Mouse (Mus musculus): Measurements from ENCODE around the gene Comp. TPM values are rescaled to one million over a fixed set of nuclear protein-coding genes. Genes with fewer than 3 reads are reported as not detected.

Gene Comp
- total RNA-seq, 1 experiment, result 1.2 TPM

GRCm38 (mm10) chr8:70374318-70374927, 1.1 kb downstream of the Comp start:
- DNase-seq (ENCODE audit: low read depth, low spot score), result peak; percentile 76
- Histone ChIP-seq H3K9ac (ENCODE audit: insufficient read depth, low read depth, low read length, poor library complexity, severe bottlenecking) (peak overlapping the region; percentile 47), H3K27ac (ENCODE audit: insufficient read depth, low read depth, low read length, poor library complexity, severe bottlenecking) (no peak overlapping the region), H3K9me3 (ENCODE audit: control insufficient read depth, insufficient read depth, low read depth, low read length) (no peaks in the 10 kb centered on the region), H3K4me1 (ENCODE audit: control insufficient read depth in 2 of 2, insufficient read depth in 2 of 2, low read length in 2 of 2, poor library complexity in 1 of 2) (peaks cover 0 to 20% of the 10 kb centered on the region in 2 experiments; a peak in 1 of 4 replicates), H3K36me3 (ENCODE audit: control insufficient read depth, insufficient read depth, low read length, poor library complexity, severe bottlenecking) (no peaks in the 10 kb centered on the region), H3K4me3 (ENCODE audit: insufficient read depth in 1 of 2, low read depth in 1 of 2, low read length in 2 of 2, poor library complexity in 1 of 2, severe bottlenecking in 1 of 2) (peak overlapping the region; percentile 85 to 92)
- in situ Hi-C loops (cut with MboI; ENCODE audit: low sequenced_read_pairs in 2 of 2, unreplicated experiment in 2 of 2), result no loop called here
- TF ChIP-seq ZNF384 (IDR thresholded peaks at IDR 0.05; ENCODE audit: low read depth, low read length), result no peak
- no peak for TF ChIP-seq ZC3H11A (IDR thresholded peaks at IDR 0.05; ENCODE audit: borderline replicate concordance, low read depth, low read length)
- no peak for TF ChIP-seq MAFK (IDR thresholded peaks at IDR 0.05; ENCODE audit: insufficient read depth, low read depth, low read length)
- no peak for TF ChIP-seq CHD2 (IDR thresholded peaks at IDR 0.05; ENCODE audit: low read depth, low read length)
- 0 out of 2 replicates have a peak, but pooled peaks have one; percentile 27 for TF ChIP-seq HCFC1 (IDR thresholded peaks at IDR 0.05; ENCODE audit: borderline replicate concordance, insufficient read depth, low read length)

GRCm38 (mm10) chr8:70375212-70375859, 2.0 kb downstream of the Comp start:
- no peak overlapping the region for H3K27ac ChIP-seq (ENCODE audit: insufficient read depth, low read depth, low read length, poor library complexity, severe bottlenecking)

GRCm38 (mm10) chr8:70376275-70376741, 3.0 kb downstream of the Comp start:
- no peak for DNase-seq (ENCODE audit: low read depth, low spot score)
- Histone ChIP-seq H3K27ac (ENCODE audit: insufficient read depth, low read depth, low read length, poor library complexity, severe bottlenecking) (no peak overlapping the region), H3K9me3 (ENCODE audit: control insufficient read depth, insufficient read depth, low read depth, low read length) (no peaks in the 10 kb centered on the region), H3K4me3 (ENCODE audit: insufficient read depth in 1 of 2, low read depth in 1 of 2, low read length in 2 of 2, poor library complexity in 1 of 2, severe bottlenecking in 1 of 2) (peak overlapping the region; percentile 17 to 26; a peak in 2 of 4 replicates), H3K36me3 (ENCODE audit: control insufficient read depth, insufficient read depth, low read length, poor library complexity, severe bottlenecking) (no peaks in the 10 kb centered on the region), H3K9ac (ENCODE audit: insufficient read depth, low read depth, low read length, poor library complexity, severe bottlenecking) (no peak overlapping the region), H3K4me1 (ENCODE audit: control insufficient read depth in 2 of 2, insufficient read depth in 2 of 2, low read length in 2 of 2, poor library complexity in 1 of 2) (peaks cover 0 to 20% of the 10 kb centered on the region in 2 experiments; a peak in 1 of 4 replicates)
- in situ Hi-C loops (cut with MboI; ENCODE audit: low sequenced_read_pairs in 2 of 2, unreplicated experiment in 2 of 2), result no loop called here
- TF ChIP-seq ZC3H11A (IDR thresholded peaks at IDR 0.05; ENCODE audit: borderline replicate concordance, low read depth, low read length) (no peak), ZNF384 (IDR thresholded peaks at IDR 0.05; ENCODE audit: low read depth, low read length) (no peak), MAFK (IDR thresholded peaks at IDR 0.05; ENCODE audit: insufficient read depth, low read depth, low read length) (no peak), CHD2 (IDR thresholded peaks at IDR 0.05; ENCODE audit: low read depth, low read length) (no peak), HCFC1 (IDR thresholded peaks at IDR 0.05; ENCODE audit: borderline replicate concordance, insufficient read depth, low read length) (no peak)

More at GRCm38 (mm10) chr8:70375212-70375859, 2.0 kb downstream of the Comp start:
- no peaks in the 10 kb centered on the region for H3K9me3 ChIP-seq (ENCODE audit: control insufficient read depth, insufficient read depth, low read depth, low read length)
- TF ChIP-seq HCFC1 (IDR thresholded peaks at IDR 0.05; ENCODE audit: borderline replicate concordance, insufficient read depth, low read length) (no peak), CHD2 (IDR thresholded peaks at IDR 0.05; ENCODE audit: low read depth, low read length) (no peak), ZNF384 (IDR thresholded peaks at IDR 0.05; ENCODE audit: low read depth, low read length) (no peak), MAFK (IDR thresholded peaks at IDR 0.05; ENCODE audit: insufficient read depth, low read depth, low read length) (no peak), ZC3H11A (IDR thresholded peaks at IDR 0.05; ENCODE audit: borderline replicate concordance, low read depth, low read length) (no peak)
- no peaks in the 10 kb centered on the region for H3K36me3 ChIP-seq (ENCODE audit: control insufficient read depth, insufficient read depth, low read length, poor library complexity, severe bottlenecking)
- in situ Hi-C loops (cut with MboI; ENCODE audit: low sequenced_read_pairs in 2 of 2, unreplicated experiment in 2 of 2), result no loop called here
- peak overlapping the region; percentile 85 to 92; a peak in 2 of 4 replicates for H3K4me3 ChIP-seq (ENCODE audit: insufficient read depth in 1 of 2, low read depth in 1 of 2, low read length in 2 of 2, poor library complexity in 1 of 2, severe bottlenecking in 1 of 2)
- H3K4me1 ChIP-seq (ENCODE audit: control insufficient read depth in 2 of 2, insufficient read depth in 2 of 2, low read length in 2 of 2, poor library complexity in 1 of 2), result peaks cover 0 to 20% of the 10 kb centered on the region in 2 experiments; a peak in 1 of 4 replicates
- DNase-seq (ENCODE audit: low read depth, low spot score), result no peak
- no peak overlapping the region for H3K9ac ChIP-seq (ENCODE audit: insufficient read depth, low read depth, low read length, poor library complexity, severe bottlenecking)

- Histone ChIP-seq H3K36me3 (ENCODE audit: control insufficient read depth, insufficient read depth, low read length, poor library complexity, severe bottlenecking) (no peaks in the 10 kb centered on the region), H3K9ac (ENCODE audit: insufficient read depth, low read depth, low read length, poor library complexity, severe bottlenecking) (no peak overlapping the region), H3K4me1 (ENCODE audit: control insufficient read depth in 2 of 2, insufficient read depth in 2 of 2, low read length in 2 of 2, poor library complexity in 1 of 2) (peaks cover 0 to 20% of the 10 kb centered on the region in 2 experiments; a peak in 1 of 4 replicates), H3K27ac (ENCODE audit: insufficient read depth, low read depth, low read length, poor library complexity, severe bottlenecking) (no peak overlapping the region), H3K4me3 (ENCODE audit: insufficient read depth in 1 of 2, low read depth in 1 of 2, low read length in 2 of 2, poor library complexity in 1 of 2, severe bottlenecking in 1 of 2) (no peak overlapping the region), H3K9me3 (ENCODE audit: control insufficient read depth, insufficient read depth, low read depth, low read length) (no peaks in the 10 kb centered on the region)
- TF ChIP-seq ZNF384 (IDR thresholded peaks at IDR 0.05; ENCODE audit: low read depth, low read length) (no peak), ZC3H11A (IDR thresholded peaks at IDR 0.05; ENCODE audit: borderline replicate concordance, low read depth, low read length) (no peak)
- in situ Hi-C loops (cut with MboI; ENCODE audit: low sequenced_read_pairs in 2 of 2, unreplicated experiment in 2 of 2), result no loop called here
- DNase-seq (ENCODE audit: low read depth, low spot score), result no peak
Measured at GRCm38 (mm10) chr8:70377049-70377448, 3.7 kb downstream of the Comp start.
